Mouse (Mus musculus) E14TG2a.4 (cell line): ENCODE measurements around the gene Herpud2.

Source experiments
- CTCF ChIP-seq: conservative IDR thresholded peaks from 2 replicates; pipeline ENCODE4 v1.5.1; 2014; ENCODE audit warnings: low read length
- NANOG ChIP-seq: IDR thresholded peaks from 2 replicates; pipeline ENCODE4 v1.6.1; 2014; ENCODE audit warnings: borderline replicate concordance, low read length, mixed read lengths
- POU5F1 ChIP-seq: IDR thresholded peaks from 2 replicates; pipeline ENCODE4 v1.6.1; 2014; ENCODE audit warnings: low read length, borderline replicate concordance

- TF ChIP-seq CTCF (no peak), POU5F1 (no peak), NANOG (no peak)
Measured at GRCm38 (mm10) chr9:25075977-25076376, 75.6 kb downstream of the Herpud2 start.
